Mouse (Mus musculus) forebrain, embryonic 13.5 days (tissue): ENCODE results near the gene Capn5. TPM values are rescaled to one million over a fixed set of nuclear protein-coding genes. Genes with fewer than 3 reads are reported as not detected.
A peak's percentile ranks its signal among the peaks of the same experiment; 100 is the strongest.
"Not testable (repeated sequence)": the region's sequence is repeated elsewhere in the genome, so short reads cannot be mapped to it uniquely, and the experiment has no call there.

Experiments
- ATAC-seq: fragments of 200-750 bp; cut with Nextera tagmentation; 2 replicates; pipeline ENCODE4 v1.8.0; 2017
- H3K27ac ChIP-seq: fragments of 300-500 bp; sonication (generic); 2 replicates; pipeline ENCODE4 v1.5.1; 2015; ENCODE audit warnings: inconsistent platforms, mild to moderate bottlenecking, moderate library complexity
- H3K27me3 ChIP-seq: fragments of 300-500 bp; sonication (generic); 2 replicates; pipeline ENCODE4 v1.6.1; 2015; ENCODE audit warnings: mild to moderate bottlenecking, inconsistent platforms
- H3K36me3 ChIP-seq: fragments of 300-500 bp; sonication (generic); 2 replicates; pipeline ENCODE4 v1.6.1; 2015; ENCODE audit warnings: mild to moderate bottlenecking, inconsistent platforms; ENCODE audit not compliant: poor library complexity, severe bottlenecking
- H3K4me1 ChIP-seq: fragments of 300-500 bp; sonication (generic); 2 replicates; pipeline ENCODE4 v1.6.1; 2015; ENCODE audit warnings: inconsistent platforms
- H3K4me2 ChIP-seq: fragments of 300-500 bp; sonication (generic); 2 replicates; pipeline ENCODE4 v1.6.1; 2015; ENCODE audit warnings: inconsistent platforms, mild to moderate bottlenecking, moderate library complexity
- H3K4me3 ChIP-seq: fragments of 300-500 bp; sonication (generic); 2 replicates; pipeline ENCODE4 v1.5.1; 2015; ENCODE audit warnings: mild to moderate bottlenecking, inconsistent platforms
- H3K9ac ChIP-seq: fragments of 300-500 bp; sonication (generic); 2 replicates; pipeline ENCODE4 v1.6.1; 2015; ENCODE audit warnings: mild to moderate bottlenecking, inconsistent platforms
- H3K9me3 ChIP-seq: fragments of 300-500 bp; sonication (generic); replicated peaks from 2 replicates; pipeline ENCODE4 v1.6.1; 2016; ENCODE audit warnings: inconsistent platforms
- WGBS: fragments of 180-500 bp; shearing (Covaris S2); methylation state at CpG from one replicate; pipeline ENCODE4 v1.1.7; 2015; 5-methylcytosine and 5-hydroxymethylcytosine counted together
- polyA plus RNA-seq: library from polyadenylated mRNA; unstranded; fragments of >200 nt; fragmentation: Nextera tagmentation; extraction: Ambion mirVana; gene quantifications from 2 replicates; pipeline ENCODE4 v1.2.1, GENCODE M21; 2015

The Capn5 gene
- polyA plus RNA-seq, 1 experiment from 2014 or later = 9.3 TPM

GRCm38 (mm10) chr7:98190578-98190977, 12.5 kb upstream of the Capn5 start:
- 89% methylated on average over 1 of the region's 1 CpGs for WGBS
- no peak overlapping the region for H3K4me2 ChIP-seq
- no peak for ATAC-seq

GRCm38 (mm10) chr7:98189745-98190144, 11.7 kb upstream of the Capn5 start:
- H3K36me3 ChIP-seq = no peaks in the 10 kb centered on the region
- no peak overlapping the region for H3K27ac ChIP-seq
- 47% methylated on average over 3 of the region's 3 CpGs for WGBS
- no peak for ATAC-seq
- H3K4me2 ChIP-seq = no peak overlapping the region
- H3K4me3 ChIP-seq = no peak overlapping the region
- no peak overlapping the region for H3K9ac ChIP-seq
- peaks cover 46% of the 10 kb centered on the region for H3K4me1 ChIP-seq
- H3K9me3 ChIP-seq = no peaks in the 10 kb centered on the region
- H3K27me3 ChIP-seq = peaks cover 74% of the 10 kb centered on the region

More at GRCm38 (mm10) chr7:98190578-98190977, 12.5 kb upstream of the Capn5 start:
- Histone ChIP-seq H3K4me1 (peaks cover 38% of the 10 kb centered on the region), H3K9ac (no peak overlapping the region), H3K4me3 (no peak overlapping the region), H3K27ac (no peak overlapping the region), H3K36me3 (no peaks in the 10 kb centered on the region), H3K27me3 (peaks cover 74% of the 10 kb centered on the region), H3K9me3 (no peaks in the 10 kb centered on the region)

- Histone ChIP-seq H3K4me1 (peaks cover 38% of the 10 kb centered on the region), H3K9ac (no peak overlapping the region), H3K9me3 (no peaks in the 10 kb centered on the region), H3K27me3 (peaks cover 67% of the 10 kb centered on the region), H3K27ac (no peak overlapping the region), H3K4me2 (no peak overlapping the region), H3K36me3 (no peaks in the 10 kb centered on the region), H3K4me3 (no peak overlapping the region)
- ATAC-seq = no peak
- WGBS = 82% methylated on average over 2 of the region's 2 CpGs
Observed at GRCm38 (mm10) chr7:98188680-98189079, 10.6 kb upstream of the Capn5 start.

DNA sequence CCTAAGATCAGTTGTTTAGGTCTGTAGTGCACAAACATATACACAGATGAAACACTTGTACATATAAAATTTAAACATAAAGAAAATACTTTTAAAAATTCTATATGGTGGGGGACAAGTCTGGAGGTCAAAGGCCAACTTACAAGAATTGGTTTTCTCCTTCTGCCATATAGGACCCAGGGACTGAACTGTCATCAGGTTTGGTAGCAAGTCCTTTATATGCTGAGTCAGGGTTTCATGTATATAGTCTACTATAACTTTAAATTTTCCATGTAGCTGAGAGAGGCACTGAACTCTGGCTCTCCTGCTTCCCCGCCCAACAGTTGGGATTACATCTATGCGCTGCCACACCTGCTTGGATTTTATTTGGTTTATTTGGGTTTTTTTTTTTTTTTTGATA, 10.2 kb upstream of the Capn5 start:
- Histone ChIP-seq H3K9me3 (no peaks in the 10 kb centered on the region), H3K36me3 (no peaks in the 10 kb centered on the region), H3K27me3 (peaks cover 63% of the 10 kb centered on the region), H3K27ac (no peak overlapping the region), H3K4me1 (peaks cover 33% of the 10 kb centered on the region), H3K4me2 (no peak overlapping the region), H3K4me3 (no peak overlapping the region), H3K9ac (no peak overlapping the region)
- no peak for ATAC-seq
- 100% methylated on average over 2 of the region's 2 CpGs for WGBS

GRCm38 (mm10) chr7:98187332-98187731, 9.3 kb upstream of the Capn5 start:
- not testable (repeated sequence) for H3K9ac ChIP-seq, ATAC-seq, H3K4me2 ChIP-seq, H3K9me3 ChIP-seq, H3K4me3 ChIP-seq, H3K36me3 ChIP-seq
- Histone ChIP-seq H3K27me3 (peaks cover 62% of the 10 kb centered on the region), H3K27ac (peak overlapping the region; percentile 59), H3K4me1 (peaks cover 31% of the 10 kb centered on the region)
- WGBS = 53% methylated on average over 3 of the region's 3 CpGs

GRCm38 (mm10) chr7:98186637-98187036, 8.6 kb upstream of the Capn5 start:
- peak; percentile 94 for ATAC-seq
- H3K9ac ChIP-seq = no peak overlapping the region
- no peak overlapping the region for H3K27ac ChIP-seq
- H3K27me3 ChIP-seq = peaks cover 57% of the 10 kb centered on the region
- no peak overlapping the region for H3K4me3 ChIP-seq
- no peaks in the 10 kb centered on the region for H3K36me3 ChIP-seq
- H3K4me1 ChIP-seq = peaks cover 31% of the 10 kb centered on the region
- WGBS = 14% methylated on average over 8 of the region's 8 CpGs
- no peaks in the 10 kb centered on the region for H3K9me3 ChIP-seq
- no peak overlapping the region; the same call in 1 of the 2 replicates for H3K4me2 ChIP-seq

DNA sequence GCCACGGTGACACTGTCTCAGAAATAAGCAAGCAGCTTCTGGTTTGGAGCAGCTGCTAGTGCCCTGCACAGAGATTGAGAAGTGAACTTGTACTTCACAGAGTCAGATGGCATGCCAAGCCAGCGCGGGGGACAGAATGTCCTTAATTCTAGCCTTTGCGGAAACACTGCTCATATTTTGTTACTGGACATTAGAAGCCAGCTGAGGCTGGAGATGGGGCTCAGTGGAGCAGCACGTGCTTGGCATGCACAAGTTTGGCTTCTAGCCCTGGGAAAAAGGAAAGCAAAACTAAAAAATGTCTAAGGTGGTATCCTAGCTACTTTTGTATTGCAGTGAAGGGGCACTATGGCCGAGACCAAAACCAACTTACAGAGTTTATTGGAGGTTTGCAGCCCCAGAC, 7.3 kb upstream of the Capn5 start:
- Histone ChIP-seq H3K27me3 (peaks cover 55% of the 10 kb centered on the region), H3K27ac (0 out of 2 replicates have a peak overlapping the region, but pooled peaks have one; percentile 41)
- 64% methylated on average over 6 of the region's 6 CpGs for WGBS

GRCm38 (mm10) chr7:98178560-98179231, 622 bp upstream of the Capn5 start:
- H3K4me1 ChIP-seq = peaks cover 16% of the 10 kb centered on the region
- no peak overlapping the region for H3K27ac ChIP-seq
- H3K9ac ChIP-seq = peak overlapping the region; percentile 77
- no peaks in the 10 kb centered on the region for H3K36me3 ChIP-seq
- WGBS = 92% methylated on average over 5 of the region's 5 CpGs
- H3K9me3 ChIP-seq = no peaks in the 10 kb centered on the region
- peaks cover 50% of the 10 kb centered on the region for H3K27me3 ChIP-seq
- ATAC-seq = peak; percentile 49; the same call in 1 of the 2 replicates
- H3K4me2 ChIP-seq = peak overlapping the region; percentile 80
- peak overlapping the region; percentile 74 for H3K4me3 ChIP-seq

More for the DNA sequence above, 7.3 kb upstream of the Capn5 start:
- H3K4me1 ChIP-seq = peaks cover 31% of the 10 kb centered on the region
- no peaks in the 10 kb centered on the region for H3K36me3 ChIP-seq
- no peak for ATAC-seq
- no peak overlapping the region for H3K4me3 ChIP-seq
- no peaks in the 10 kb centered on the region for H3K9me3 ChIP-seq
- no peak overlapping the region for H3K9ac ChIP-seq
- H3K4me2 ChIP-seq = no peak overlapping the region

- H3K4me1 ChIP-seq = peaks cover 16% of the 10 kb centered on the region
Observed at GRCm38 (mm10) chr7:98177566-98177928, 527 bp downstream of the Capn5 start.

DNA sequence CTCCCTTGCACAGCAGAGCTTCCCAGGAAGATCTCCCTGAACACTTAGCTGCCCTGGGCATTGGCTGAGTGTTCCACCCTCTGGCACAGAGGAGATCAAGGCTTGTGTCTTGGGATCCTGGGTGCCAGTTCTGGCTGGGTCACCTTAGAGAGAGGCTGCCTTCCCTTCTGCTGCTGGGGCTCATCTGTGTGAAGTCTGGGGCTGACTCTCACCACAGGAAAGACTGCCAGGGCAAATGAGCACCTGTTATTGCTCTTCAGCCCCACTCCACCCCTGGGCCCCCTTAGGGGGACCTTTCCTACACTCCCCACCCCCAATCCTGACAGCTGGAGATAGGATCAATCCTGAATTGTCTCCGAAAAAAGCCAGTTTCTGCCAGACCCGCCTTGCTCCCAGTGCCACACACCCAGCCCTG, 996 bp downstream of the Capn5 start:
- H3K36me3 ChIP-seq = no peaks in the 10 kb centered on the region
- peak overlapping the region; percentile 77 for H3K9ac ChIP-seq
- H3K27ac ChIP-seq = no peak overlapping the region
- WGBS = 58% methylated on average over 2 of the region's 2 CpGs
- ATAC-seq = peak; percentile 6; the same call in 1 of the 2 replicates
- peaks cover 42% of the 10 kb centered on the region for H3K27me3 ChIP-seq
- peak overlapping the region; percentile 80 for H3K4me2 ChIP-seq
- H3K4me1 ChIP-seq = peaks cover 16% of the 10 kb centered on the region
- H3K9me3 ChIP-seq = no peaks in the 10 kb centered on the region
- H3K4me3 ChIP-seq = peak overlapping the region; percentile 74

More at GRCm38 (mm10) chr7:98177566-98177928, 527 bp downstream of the Capn5 start:
- Histone ChIP-seq H3K9me3 (no peaks in the 10 kb centered on the region), H3K27ac (no peak overlapping the region), H3K36me3 (no peaks in the 10 kb centered on the region), H3K27me3 (peaks cover 44% of the 10 kb centered on the region), H3K9ac (peak overlapping the region; percentile 77), H3K4me3 (peak overlapping the region; percentile 74), H3K4me2 (peak overlapping the region; percentile 80)
- WGBS = 4% methylated on average over 9 of the region's 9 CpGs
- peak; percentile 52 for ATAC-seq

DNA sequence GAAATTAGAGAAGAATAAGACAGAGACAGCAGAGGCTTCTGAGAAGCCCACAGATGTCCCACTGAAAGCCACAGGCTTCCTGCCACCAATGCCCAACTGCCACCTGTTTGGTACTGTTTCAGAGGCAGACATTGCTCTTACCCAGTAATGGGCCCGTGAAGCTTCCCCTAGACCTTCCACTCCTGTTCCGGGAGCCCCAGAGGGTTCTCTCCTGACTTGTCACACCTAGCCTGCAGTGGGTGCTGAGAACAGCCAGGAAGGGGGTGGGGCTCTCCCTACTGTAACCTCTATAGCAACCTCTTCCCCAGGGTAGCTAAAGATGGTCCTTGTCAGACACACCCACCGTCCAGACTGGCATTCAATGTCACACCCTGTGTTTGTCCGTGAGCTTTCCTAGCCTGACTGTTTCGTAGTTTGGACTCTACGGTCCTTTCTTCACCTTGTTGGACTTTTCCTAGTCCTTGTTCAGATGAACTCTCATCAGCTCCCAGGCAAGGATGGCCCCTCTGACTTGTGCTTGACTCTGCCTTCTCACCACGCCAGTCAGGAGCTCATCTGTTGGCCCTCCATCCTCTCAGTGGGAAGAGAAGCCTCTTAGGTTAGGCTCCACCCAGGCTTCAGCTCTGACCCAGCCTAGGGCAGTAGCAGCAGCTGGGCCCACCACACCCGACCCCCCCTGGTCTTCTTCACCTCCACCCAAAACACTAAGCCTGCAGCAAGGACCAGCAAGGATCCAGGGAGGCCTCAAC, 1.6 kb downstream of the Capn5 start:
- no peak for ATAC-seq

More for the DNA sequence above, 1.6 kb downstream of the Capn5 start:
- Histone ChIP-seq H3K4me1 (peaks cover 18% of the 10 kb centered on the region), H3K27me3 (peaks cover 39% of the 10 kb centered on the region), H3K27ac (no peak overlapping the region), H3K4me3 (peak overlapping the region; percentile 74), H3K9ac (peak overlapping the region; percentile 77; the same call in 1 of the 2 replicates), H3K4me2 (peak overlapping the region; percentile 80), H3K36me3 (no peaks in the 10 kb centered on the region), H3K9me3 (no peaks in the 10 kb centered on the region)
- 75% methylated on average over 8 of the region's 8 CpGs for WGBS
